Mouse (Mus musculus) activated CD4-positive, CD25-positive, alpha-beta regulatory T cell, adult 4 months (primary cell): ENCODE measurements at regions not wholly inside any gene's neighbourhood (a gene's known extent, or its start where the extent isn't known, plus 50 kb on each side); places are given as distances from the start of the nearest gene placed in this dataset.
A peak's percentile ranks its signal among the peaks of the same experiment; 100 is the strongest.

Source experiments
- ATAC-seq: one replicate; pipeline ENCODE4 v1.8.0; 2017

GRCm38 (mm10) chr12:93549900-93550299 lies 1700.9 kb upstream of the Sel1l start:
- peak; percentile 28 for ATAC-seq

- ATAC-seq, result no peak
These were observed 1674.5 kb upstream of the Sel1l start for GRCm38 (mm10) chr12:93523465-93523864.

GRCm38 (mm10) chr12:93486381-93486780 lies 1637.4 kb upstream of the Sel1l start:
- no peak for ATAC-seq

- ATAC-seq, result no peak
These were observed 1613.1 kb upstream of the Sel1l start for GRCm38 (mm10) chr12:93462106-93462505.

GRCm38 (mm10) chr12:93449436-93449835 lies 1600.5 kb upstream of the Sel1l start:
- ATAC-seq, result no peak

- no peak for ATAC-seq
These were observed 1580.3 kb upstream of the Sel1l start for GRCm38 (mm10) chr12:93429218-93429617.

- ATAC-seq, result no peak
These were observed 1579.0 kb upstream of the Sel1l start for GRCm38 (mm10) chr12:93427988-93428387.

- no peak for ATAC-seq
These were observed 1567.4 kb upstream of the Sel1l start for GRCm38 (mm10) chr12:93416381-93416780.

GRCm38 (mm10) chr12:93415791-93416190 lies 1566.8 kb upstream of the Sel1l start:
- ATAC-seq, result no peak

- no peak for ATAC-seq
These were observed 1536.6 kb upstream of the Sel1l start for GRCm38 (mm10) chr12:93385578-93385977.

GRCm38 (mm10) chr12:93342933-93343332 lies 1494.0 kb upstream of the Sel1l start:
- no peak for ATAC-seq

- ATAC-seq, result no peak
These were observed 1493.6 kb upstream of the Sel1l start for GRCm38 (mm10) chr12:93342525-93342924.

GRCm38 (mm10) chr12:93335520-93335919 lies 1486.6 kb upstream of the Sel1l start:
- no peak for ATAC-seq

GRCm38 (mm10) chr12:93312214-93312613 lies 1463.3 kb upstream of the Sel1l start:
- ATAC-seq, result no peak

- ATAC-seq, result no peak
These were observed 1432.9 kb upstream of the Sel1l start for GRCm38 (mm10) chr12:93281816-93282215.

- no peak for ATAC-seq
These were observed 1424.7 kb upstream of the Sel1l start for GRCm38 (mm10) chr12:93273652-93274051.

GRCm38 (mm10) chr12:93230237-93230636 lies 1381.3 kb upstream of the Sel1l start:
- ATAC-seq, result peak; percentile 71

GRCm38 (mm10) chr12:93226826-93227225 lies 1377.9 kb upstream of the Sel1l start:
- ATAC-seq, result peak; percentile 68

- no peak for ATAC-seq
These were observed 1372.4 kb upstream of the Sel1l start for GRCm38 (mm10) chr12:93221179-93221922.

- ATAC-seq, result no peak
These were observed 1358.6 kb upstream of the Sel1l start for GRCm38 (mm10) chr12:93207596-93207995.

GRCm38 (mm10) chr12:93188940-93189339 lies 1340.0 kb upstream of the Sel1l start:
- ATAC-seq, result no peak

GRCm38 (mm10) chr12:93173744-93174143 lies 1324.8 kb upstream of the Sel1l start:
- peak; percentile 57 for ATAC-seq

GRCm38 (mm10) chr12:93160252-93160651 lies 1311.3 kb upstream of the Sel1l start:
- no peak for ATAC-seq

GRCm38 (mm10) chr12:93152618-93153245 lies 1303.8 kb upstream of the Sel1l start:
- peak; percentile 96 for ATAC-seq
